Mouse (Mus musculus) erythroblast, embryonic 14.5 days (primary cell): ENCODE measurements around the gene Kcnn1. TPM values are rescaled to one million over a fixed set of nuclear protein-coding genes. Genes with fewer than 3 reads are reported as not detected.
A peak's percentile ranks its signal among the peaks of the same experiment; 100 is the strongest.

ENCODE experiments used
- H3K27me3 ChIP-seq: 2 replicates; pipeline ENCODE4 v1.6.1; 2012; ENCODE audit warnings: inconsistent platforms; ENCODE audit not compliant: control insufficient read depth
- H3K36me3 ChIP-seq: 2 replicates; pipeline ENCODE4 v1.6.1; 2012; ENCODE audit warnings: mild to moderate bottlenecking, inconsistent platforms; ENCODE audit not compliant: control insufficient read depth
- H3K4me1 ChIP-seq: 2 replicates; pipeline ENCODE4 v1.6.1; 2012; ENCODE audit warnings: inconsistent platforms; ENCODE audit not compliant: control insufficient read depth
- H3K4me3 ChIP-seq: replicated peaks from 2 replicates; pipeline ENCODE3; 2012; ENCODE audit warnings: moderate library complexity, mild to moderate bottlenecking, inconsistent platforms
- H3K9me3 ChIP-seq: 2 replicates; pipeline ENCODE4 v1.6.1; 2012; ENCODE audit warnings: low read length, inconsistent platforms, mixed read lengths; ENCODE audit not compliant: control insufficient read depth
- GATA1 ChIP-seq: IDR thresholded peaks from 2 replicates; pipeline ENCODE4 v1.6.1; 2012; ENCODE audit warnings: low read length, inconsistent platforms, mixed read lengths
- TAL1 ChIP-seq: IDR thresholded peaks from 3 replicates; pipeline ENCODE4 v1.6.1; 2012; ENCODE audit warnings: low read length, inconsistent platforms, mixed read lengths
- polyA plus RNA-seq: library from polyadenylated mRNA; stranded (reverse); fragments of >175 nt; gene quantifications from 2 replicates; pipeline ENCODE4 v1.2.3, GENCODE M21; 2012

The Kcnn1 gene
- polyA plus RNA-seq, 1 experiment = 0.21 TPM

GRCm38 (mm10) chr8:70812885-70813284, 50.2 kb downstream of the Kcnn1 start:
- Histone ChIP-seq H3K27me3 (peaks cover 28% of the 10 kb centered on the region), H3K9me3 (no peaks in the 10 kb centered on the region), H3K36me3 (no peaks in the 10 kb centered on the region), H3K4me3 (no peak overlapping the region), H3K4me1 (peaks cover 18% of the 10 kb centered on the region)
- no peak for TF ChIP-seq GATA1
- TF ChIP-seq TAL1 = no peak

DNA sequence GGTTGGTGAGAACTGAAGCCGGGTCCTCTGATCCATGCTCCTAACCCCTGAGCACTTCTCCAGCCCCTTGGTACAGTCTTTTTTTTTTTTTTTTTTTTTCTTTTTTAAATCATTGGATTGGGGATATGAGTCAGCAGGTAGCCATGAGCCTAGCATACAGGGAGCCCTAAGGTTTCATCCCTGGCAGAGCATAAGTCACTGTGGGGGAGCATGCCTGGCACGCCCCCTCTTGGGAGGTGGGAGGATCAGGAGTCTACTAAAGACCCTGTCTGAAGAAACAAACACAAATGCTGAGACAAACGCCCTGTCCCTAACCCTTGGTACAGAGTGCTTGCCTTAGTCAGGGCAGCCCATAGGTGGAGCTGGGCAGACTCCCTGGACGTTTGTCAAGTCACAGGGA, 51.0 kb downstream of the Kcnn1 start:
- H3K4me3 ChIP-seq = no peak overlapping the region
- no peaks in the 10 kb centered on the region for H3K9me3 ChIP-seq
- peaks cover 21% of the 10 kb centered on the region for H3K4me1 ChIP-seq
- TF ChIP-seq TAL1 (no peak), GATA1 (no peak)
- H3K36me3 ChIP-seq = no peaks in the 10 kb centered on the region
- H3K27me3 ChIP-seq = peaks cover 24% of the 10 kb centered on the region

DNA sequence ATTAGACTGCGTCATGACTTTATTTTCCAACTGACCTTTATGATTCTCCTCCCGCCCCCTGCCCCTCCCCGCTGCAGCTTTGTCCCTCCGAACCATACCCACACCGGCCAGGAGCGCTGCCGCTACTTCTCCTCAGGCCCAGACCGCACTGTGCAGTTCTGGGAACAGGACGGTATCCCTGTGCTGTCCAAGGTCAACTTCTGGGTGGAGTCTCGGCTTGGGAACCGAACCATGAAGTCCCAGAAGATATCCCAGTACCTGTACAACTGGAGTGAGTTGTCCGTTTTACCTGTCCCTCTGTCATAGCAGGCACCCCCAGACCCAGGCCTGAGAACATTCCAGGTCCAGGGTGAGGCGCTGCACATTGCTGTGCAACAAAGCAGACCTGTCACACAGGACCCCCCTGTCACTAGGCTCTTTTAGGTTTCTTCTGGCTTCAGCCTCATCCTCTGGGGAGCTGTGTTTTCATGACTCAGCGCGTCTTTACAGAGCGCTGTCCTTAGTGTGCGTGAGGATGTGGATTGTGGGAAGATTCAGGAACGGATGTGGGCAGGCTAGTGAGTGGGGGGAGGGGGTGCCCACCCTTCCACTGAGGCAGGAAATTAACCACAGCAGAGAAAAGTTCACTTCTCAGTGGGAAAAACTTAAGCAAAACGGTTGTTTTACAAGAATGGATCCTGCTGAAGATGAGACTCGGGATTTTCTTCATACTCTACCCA, 51.9 kb downstream of the Kcnn1 start:
- H3K27me3 ChIP-seq = peaks cover 18% of the 10 kb centered on the region
- no peak overlapping the region for H3K4me3 ChIP-seq
- H3K9me3 ChIP-seq = no peaks in the 10 kb centered on the region
- peaks cover 20% of the 10 kb centered on the region for H3K4me1 ChIP-seq
- no peaks in the 10 kb centered on the region for H3K36me3 ChIP-seq
- no peak for TF ChIP-seq GATA1
- TF ChIP-seq TAL1 = no peak

DNA sequence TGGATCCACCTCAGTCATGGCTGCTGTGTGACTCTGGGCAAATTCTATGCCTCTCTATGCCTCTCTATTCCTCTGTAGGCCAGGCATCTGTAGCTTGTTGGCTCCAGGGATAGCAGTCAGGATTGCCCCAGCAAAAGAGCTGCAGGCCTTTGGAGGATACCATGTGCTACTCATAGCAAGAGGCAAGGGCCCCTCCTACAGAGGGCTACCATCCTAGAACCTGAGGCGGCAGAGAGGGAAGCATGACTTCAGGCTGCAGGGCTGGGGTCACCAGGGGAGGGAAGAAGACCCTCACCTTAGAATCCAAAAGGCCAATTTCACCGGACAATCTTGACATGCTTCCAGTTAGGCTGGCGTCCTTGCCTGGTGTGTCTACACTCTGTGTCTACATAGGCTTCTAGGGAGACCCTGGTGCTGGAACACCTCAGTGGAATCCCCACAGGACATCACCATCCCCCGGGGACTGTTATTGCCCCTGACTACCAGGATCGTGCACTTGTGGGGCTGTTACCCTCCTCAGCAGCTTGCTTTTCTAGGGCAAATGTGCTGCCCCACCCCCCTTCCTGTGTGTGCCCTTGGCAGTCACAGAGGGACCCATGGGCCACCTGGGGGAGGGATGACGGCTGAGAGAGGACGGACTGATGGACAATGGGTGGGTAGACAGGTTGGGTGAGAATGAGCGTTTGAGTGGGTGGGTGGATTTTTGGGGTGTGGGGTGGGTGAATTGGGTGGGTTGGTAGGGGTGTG, 53.9 kb downstream of the Kcnn1 start:
- TF ChIP-seq TAL1 (no peak), GATA1 (no peak)
- peaks cover 34% of the 10 kb centered on the region for H3K4me1 ChIP-seq
- no peaks in the 10 kb centered on the region for H3K36me3 ChIP-seq
- no peaks in the 10 kb centered on the region for H3K9me3 ChIP-seq
- no peak overlapping the region for H3K4me3 ChIP-seq
- H3K27me3 ChIP-seq = peaks cover 18% of the 10 kb centered on the region

DNA sequence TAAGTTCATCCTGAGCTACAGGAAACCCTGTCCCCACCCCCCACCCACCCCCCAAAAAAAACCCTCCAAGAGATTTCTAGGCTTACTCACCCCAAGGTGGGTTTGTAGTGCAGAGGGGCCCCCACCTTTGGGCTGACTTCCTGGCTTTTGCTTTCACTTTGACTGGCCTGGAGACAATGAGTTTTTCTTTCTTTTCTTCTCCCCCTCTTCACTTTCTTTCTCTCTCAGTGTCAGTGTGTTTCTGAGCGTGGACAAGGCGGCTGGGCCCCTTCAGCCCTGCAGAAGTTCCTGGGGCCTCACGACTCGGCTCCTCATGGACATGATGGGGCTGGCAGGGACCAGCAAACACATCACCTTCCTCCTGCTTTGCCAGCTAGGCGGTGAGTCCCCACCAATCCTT, 54.8 kb downstream of the Kcnn1 start, which contains the start of gene Il12rb1:
Gene Il12rb1 (plus strand): TSS at position 211 of the 400 bp plus-strand sequence.
- Histone ChIP-seq H3K36me3 (no peaks in the 10 kb centered on the region), H3K4me3 (no peak within 1 kb of the TSS), H3K27me3 (peaks cover 15% of the 10 kb centered on the region), H3K9me3 (no peaks in the 10 kb centered on the region), H3K4me1 (peaks cover 43% of the 10 kb centered on the region)
- TF ChIP-seq GATA1 (no peak), TAL1 (no peak)

DNA sequence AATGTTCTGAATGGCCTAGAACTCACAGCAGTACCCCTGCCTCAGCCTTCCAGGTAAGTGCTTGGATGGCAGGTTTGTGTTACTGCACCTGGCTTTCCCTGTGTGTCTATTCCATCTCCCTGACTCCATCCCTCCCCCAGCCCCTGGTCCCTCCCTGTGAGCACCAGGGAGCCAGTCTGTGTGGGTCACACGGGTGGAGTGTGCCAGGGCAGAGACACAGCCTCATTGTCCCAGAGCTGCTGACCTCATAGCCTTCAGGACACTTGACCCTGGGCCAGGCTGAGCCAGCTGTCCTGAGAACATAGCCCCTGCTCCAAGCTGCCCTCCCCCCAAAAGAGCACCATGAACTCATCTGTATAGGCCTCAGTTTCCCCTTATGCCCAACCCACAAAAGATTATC, 55.8 kb downstream of the Kcnn1 start:
- Histone ChIP-seq H3K4me1 (peaks cover 51% of the 10 kb centered on the region), H3K27me3 (peaks cover 14% of the 10 kb centered on the region), H3K4me3 (no peak overlapping the region), H3K36me3 (no peaks in the 10 kb centered on the region), H3K9me3 (no peaks in the 10 kb centered on the region)
- TF ChIP-seq GATA1 = no peak
- TF ChIP-seq TAL1 = no peak

DNA sequence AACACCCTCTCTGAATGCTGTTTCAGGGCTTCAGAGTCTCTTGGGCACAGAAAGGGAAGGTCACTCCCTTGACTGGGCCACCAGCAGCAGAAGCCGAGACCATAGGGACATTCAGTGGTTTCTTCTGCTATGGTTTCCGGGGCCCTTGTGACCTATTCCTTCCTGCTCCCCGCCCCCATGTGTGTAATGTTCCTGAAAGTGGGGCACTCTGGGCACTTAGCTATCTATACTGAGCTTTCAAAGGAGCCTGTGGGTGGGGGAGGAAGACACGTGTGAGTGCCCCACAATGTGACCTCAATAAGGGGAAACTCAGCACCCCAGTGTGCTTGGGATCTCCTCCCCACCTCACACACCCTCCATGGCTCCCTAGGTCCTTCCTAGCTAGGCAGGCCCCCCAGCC, 56.5 kb downstream of the Kcnn1 start:
- no peaks in the 10 kb centered on the region for H3K9me3 ChIP-seq
- peaks cover 14% of the 10 kb centered on the region for H3K27me3 ChIP-seq
- peaks cover 57% of the 10 kb centered on the region for H3K4me1 ChIP-seq
- H3K36me3 ChIP-seq = no peaks in the 10 kb centered on the region
- no peak overlapping the region for H3K4me3 ChIP-seq
- TF ChIP-seq TAL1 (no peak), GATA1 (no peak)

DNA sequence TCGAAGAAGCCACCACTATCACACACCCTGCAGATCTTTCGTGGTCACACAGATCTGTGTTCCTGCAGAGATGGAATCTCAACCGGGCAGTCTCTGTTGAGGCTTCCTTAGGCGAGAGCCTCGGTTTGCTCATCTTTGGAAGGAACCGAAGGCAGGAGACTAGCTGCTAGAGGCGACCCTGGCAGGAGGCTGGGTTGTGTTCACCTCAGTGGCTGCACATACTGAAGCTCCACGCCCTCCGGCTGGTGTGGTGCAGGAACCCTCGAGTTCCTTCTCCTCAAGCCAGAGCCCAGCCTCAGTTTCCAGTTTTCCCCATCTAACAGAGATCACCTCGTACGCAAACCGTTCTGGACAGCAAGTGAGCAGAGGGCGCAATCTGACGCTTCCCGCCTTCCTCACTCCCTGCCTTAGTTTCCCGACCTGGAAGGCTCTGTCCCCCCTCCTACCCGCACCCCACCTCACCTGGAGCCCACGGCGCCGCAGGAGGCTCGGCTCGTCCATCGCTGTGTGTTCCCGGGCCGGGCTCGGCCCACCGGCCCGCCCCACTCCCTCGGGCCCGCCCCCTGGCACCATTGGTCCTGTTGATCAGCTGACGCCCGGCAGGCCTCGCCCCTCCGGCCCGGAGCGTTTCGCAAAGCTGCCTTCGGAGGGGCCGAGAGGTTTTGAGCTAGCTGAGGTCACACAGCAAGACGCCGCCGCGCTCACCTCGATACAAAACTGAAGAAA, 58.4 kb downstream of the Kcnn1 start, which contains the start of gene Mast3:
Gene Mast3 (minus strand): TSS at position 574 of the 726 bp plus-strand sequence.
- Histone ChIP-seq H3K36me3 (no peaks in the 10 kb centered on the region), H3K27me3 (peaks cover 25% of the 10 kb centered on the region), H3K4me3 (peak within 1 kb of the TSS; percentile 66), H3K9me3 (no peaks in the 10 kb centered on the region), H3K4me1 (peaks cover 57% of the 10 kb centered on the region)
- TF ChIP-seq GATA1 (no peak), TAL1 (no peak)

GRCm38 (mm10) chr8:70803761-70804480, 59.1 kb downstream of the Kcnn1 start:
- no peaks in the 10 kb centered on the region for H3K9me3 ChIP-seq
- H3K27me3 ChIP-seq = peaks cover 33% of the 10 kb centered on the region
- no peaks in the 10 kb centered on the region for H3K36me3 ChIP-seq
- H3K4me1 ChIP-seq = peaks cover 57% of the 10 kb centered on the region
- peak overlapping the region; percentile 66 for H3K4me3 ChIP-seq
- TF ChIP-seq GATA1 (no peak), TAL1 (no peak)
